Mouse (Mus musculus): ENCODE data around the gene Dclre1a.

Gene Dclre1a

GRCm38 (mm10) chr19:56565358-56565757, 17.3 kb upstream of the Dclre1a start:
- H3K36me3 ChIP-seq (ENCODE audit: insufficient read depth, low read length), result peaks cover 22% of the 10 kb centered on the region
- TF ChIP-seq CTCF (conservative IDR thresholded peaks at IDR 0.05; ENCODE audit: low read length), result no peak
- TF ChIP-seq POU5F1 (IDR thresholded peaks at IDR 0.05; ENCODE audit: borderline replicate concordance, low read length), result no peak
- TF ChIP-seq NANOG (IDR thresholded peaks at IDR 0.05; ENCODE audit: borderline replicate concordance, low read length), result no peak
- H3K9me3 ChIP-seq (ENCODE audit: low read length), result no peaks in the 10 kb centered on the region
- H3K4me3 ChIP-seq (replicated peaks; ENCODE audit: low read length), result no peak overlapping the region
- H3K4me1 ChIP-seq (replicated peaks; ENCODE audit: low read depth, low read length), result peaks cover 13% of the 10 kb centered on the region
- no peaks in the 10 kb centered on the region for H3K27me3 ChIP-seq (ENCODE audit: insufficient read depth, low read length)

GRCm38 (mm10) chr19:56563469-56563868, 15.4 kb upstream of the Dclre1a start:
- Histone ChIP-seq H3K9me3 (ENCODE audit: low read length) (no peaks in the 10 kb centered on the region), H3K36me3 (ENCODE audit: insufficient read depth, low read length) (peaks cover 24% of the 10 kb centered on the region), H3K4me3 (replicated peaks; ENCODE audit: low read length) (no peak overlapping the region), H3K27me3 (ENCODE audit: insufficient read depth, low read length) (no peaks in the 10 kb centered on the region), H3K4me1 (replicated peaks; ENCODE audit: low read depth, low read length) (peaks cover 22% of the 10 kb centered on the region)
- no peak for TF ChIP-seq CTCF (conservative IDR thresholded peaks at IDR 0.05; ENCODE audit: low read length)
- no peak for TF ChIP-seq NANOG (IDR thresholded peaks at IDR 0.05; ENCODE audit: borderline replicate concordance, low read length)
- no peak for TF ChIP-seq POU5F1 (IDR thresholded peaks at IDR 0.05; ENCODE audit: borderline replicate concordance, low read length)

GRCm38 (mm10) chr19:56562433-56563138, 14.6 kb upstream of the Dclre1a start:
- Histone ChIP-seq H3K36me3 (ENCODE audit: insufficient read depth, low read length) (peaks cover 29% of the 10 kb centered on the region), H3K9me3 (ENCODE audit: low read length) (no peaks in the 10 kb centered on the region), H3K27me3 (ENCODE audit: insufficient read depth, low read length) (no peaks in the 10 kb centered on the region), H3K4me1 (replicated peaks; ENCODE audit: low read depth, low read length) (peaks cover 22% of the 10 kb centered on the region), H3K4me3 (replicated peaks; ENCODE audit: low read length) (no peak overlapping the region)
- no peak for TF ChIP-seq CTCF (conservative IDR thresholded peaks at IDR 0.05; ENCODE audit: low read length)
- TF ChIP-seq POU5F1 (IDR thresholded peaks at IDR 0.05; ENCODE audit: borderline replicate concordance, low read length), result no peak
- TF ChIP-seq NANOG (IDR thresholded peaks at IDR 0.05; ENCODE audit: borderline replicate concordance, low read length), result no peak

DNA sequence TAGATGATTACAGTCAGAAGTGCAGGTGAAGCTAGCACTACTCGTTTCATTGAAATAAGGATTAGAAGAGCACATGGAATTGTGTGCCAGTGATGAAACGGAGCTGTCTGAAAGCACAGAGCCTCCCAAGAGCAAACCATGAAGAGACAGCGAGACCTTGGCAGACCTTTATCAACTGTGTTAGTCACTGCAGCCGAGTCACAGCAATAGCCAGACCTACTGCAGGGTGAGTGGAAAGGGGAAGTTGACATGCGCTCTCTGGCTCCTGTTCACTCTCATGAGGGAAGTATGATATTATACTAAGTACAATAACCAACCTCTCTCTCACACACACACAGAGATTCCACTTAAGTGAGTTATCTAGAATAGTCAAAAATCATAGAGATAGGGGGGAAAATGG, 8.0 kb upstream of the Dclre1a start:
- Histone ChIP-seq H3K4me1 (replicated peaks; ENCODE audit: low read depth, low read length) (peaks cover 11% of the 10 kb centered on the region), H3K27me3 (ENCODE audit: insufficient read depth, low read length) (no peaks in the 10 kb centered on the region), H3K36me3 (ENCODE audit: insufficient read depth, low read length) (peaks cover 66% of the 10 kb centered on the region), H3K4me3 (replicated peaks; ENCODE audit: low read length) (no peak overlapping the region), H3K9me3 (ENCODE audit: low read length) (no peaks in the 10 kb centered on the region)
- TF ChIP-seq CTCF (conservative IDR thresholded peaks at IDR 0.05; ENCODE audit: low read length) (no peak), POU5F1 (IDR thresholded peaks at IDR 0.05; ENCODE audit: borderline replicate concordance, low read length) (no peak), NANOG (IDR thresholded peaks at IDR 0.05; ENCODE audit: borderline replicate concordance, low read length) (no peak)

DNA sequence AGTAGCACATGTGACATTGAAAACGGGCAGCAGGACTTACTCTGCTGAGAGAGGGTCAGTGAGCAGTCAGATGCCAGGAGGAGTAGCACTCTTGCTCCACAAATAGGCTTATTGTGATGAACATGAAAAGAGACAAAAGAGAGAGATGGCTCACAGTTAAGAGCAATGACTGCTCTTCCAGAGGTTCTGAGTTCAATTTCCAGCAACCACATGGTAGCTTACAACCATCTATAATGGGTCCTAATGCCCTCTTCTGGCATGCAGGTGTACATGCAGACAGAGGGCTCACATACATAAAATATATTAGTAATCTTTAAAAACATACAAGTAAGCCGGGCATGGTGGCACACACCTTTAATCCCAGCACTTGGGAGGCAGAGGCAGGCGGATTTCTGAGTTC, 5.2 kb upstream of the Dclre1a start:
- H3K4me1 ChIP-seq (replicated peaks; ENCODE audit: low read depth, low read length), result peaks cover 12% of the 10 kb centered on the region
- no peaks in the 10 kb centered on the region for H3K9me3 ChIP-seq (ENCODE audit: low read length)
- H3K36me3 ChIP-seq (ENCODE audit: insufficient read depth, low read length), result peaks cover 59% of the 10 kb centered on the region
- no peak overlapping the region for H3K4me3 ChIP-seq (replicated peaks; ENCODE audit: low read length)
- H3K27me3 ChIP-seq (ENCODE audit: insufficient read depth, low read length), result no peaks in the 10 kb centered on the region
- peak; percentile 60; the same call in 1 of the 2 replicates for TF ChIP-seq NANOG (IDR thresholded peaks at IDR 0.05; ENCODE audit: borderline replicate concordance, low read length)
- no peak for TF ChIP-seq POU5F1 (IDR thresholded peaks at IDR 0.05; ENCODE audit: borderline replicate concordance, low read length)
- no peak for TF ChIP-seq CTCF (conservative IDR thresholded peaks at IDR 0.05; ENCODE audit: low read length)

GRCm38 (mm10) chr19:56549033-56549680, 1.1 kb upstream of the Dclre1a start:
- no peaks in the 10 kb centered on the region for H3K27me3 ChIP-seq (ENCODE audit: insufficient read depth, low read length)
- peaks cover 32% of the 10 kb centered on the region for H3K4me1 ChIP-seq (replicated peaks; ENCODE audit: low read depth, low read length)
- peaks cover 44% of the 10 kb centered on the region for H3K36me3 ChIP-seq (ENCODE audit: insufficient read depth, low read length)
- no peaks in the 10 kb centered on the region for H3K9me3 ChIP-seq (ENCODE audit: low read length)
- H3K4me3 ChIP-seq (replicated peaks; ENCODE audit: low read length), result peak overlapping the region; percentile 91
- TF ChIP-seq POU5F1 (IDR thresholded peaks at IDR 0.05; ENCODE audit: borderline replicate concordance, low read length) (no peak), NANOG (IDR thresholded peaks at IDR 0.05; ENCODE audit: borderline replicate concordance, low read length) (no peak), CTCF (conservative IDR thresholded peaks at IDR 0.05; ENCODE audit: low read length) (no peak)

DNA sequence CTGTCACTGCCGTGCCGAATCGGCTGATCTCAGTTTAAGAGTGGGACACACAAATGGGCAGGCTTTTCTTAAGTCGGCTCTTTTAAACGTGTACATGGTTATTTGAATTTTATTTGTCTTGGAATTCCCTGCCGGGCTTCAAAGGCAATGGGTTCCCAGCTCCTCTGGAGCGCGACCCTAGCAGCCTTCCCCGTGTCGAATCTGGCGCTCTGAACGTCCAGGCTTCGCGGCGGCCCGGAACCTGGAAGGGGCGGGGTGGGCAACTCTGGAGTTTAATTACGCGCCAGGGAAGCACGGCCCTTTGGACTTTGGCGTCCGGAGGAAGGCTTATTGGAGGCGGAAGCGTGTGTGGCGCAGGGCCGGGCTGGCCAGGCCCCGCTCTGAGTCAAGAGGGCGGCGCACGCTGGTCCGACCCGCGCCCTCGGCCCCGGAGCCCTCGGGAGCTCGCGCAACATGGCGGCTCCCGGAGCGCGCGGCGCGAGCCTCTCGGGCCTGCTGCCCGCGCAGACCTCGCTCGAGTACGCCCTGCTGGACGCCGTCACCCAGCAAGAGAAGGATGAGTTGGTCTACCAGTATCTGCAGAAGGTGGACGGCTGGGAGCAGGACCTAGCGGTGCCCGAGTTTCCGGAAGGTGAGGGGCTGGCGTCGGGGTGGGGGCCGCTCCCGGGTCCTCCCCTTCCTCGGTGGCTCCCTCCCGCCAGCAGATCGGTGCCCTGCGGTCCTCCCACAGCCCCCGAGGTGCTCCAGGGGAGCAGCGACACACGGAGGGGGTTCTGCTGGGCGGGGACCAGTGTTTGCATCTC, 409 bp upstream of the Dclre1a start, which contains the start of gene Nhlrc2:
Nhlrc2 (plus strand) TSS at position 32 of the 803 bp plus-strand sequence.
- Histone ChIP-seq H3K27me3 (ENCODE audit: insufficient read depth, low read length) (no peaks in the 10 kb centered on the region), H3K9me3 (ENCODE audit: low read length) (no peaks in the 10 kb centered on the region)

GRCm38 (mm10) chr19:56546031-56546430, 2.0 kb downstream of the Dclre1a start:
- peaks cover 32% of the 10 kb centered on the region for H3K4me1 ChIP-seq (replicated peaks; ENCODE audit: low read depth, low read length)
- no peak overlapping the region for H3K4me3 ChIP-seq (replicated peaks; ENCODE audit: low read length)
- no peaks in the 10 kb centered on the region for H3K27me3 ChIP-seq (ENCODE audit: insufficient read depth, low read length)
- no peaks in the 10 kb centered on the region for H3K9me3 ChIP-seq (ENCODE audit: low read length)
- peaks cover 40% of the 10 kb centered on the region for H3K36me3 ChIP-seq (ENCODE audit: insufficient read depth, low read length)
- TF ChIP-seq NANOG (IDR thresholded peaks at IDR 0.05; ENCODE audit: borderline replicate concordance, low read length), result no peak
- no peak for TF ChIP-seq POU5F1 (IDR thresholded peaks at IDR 0.05; ENCODE audit: borderline replicate concordance, low read length)
- TF ChIP-seq CTCF (conservative IDR thresholded peaks at IDR 0.05; ENCODE audit: low read length), result no peak

More for the DNA sequence above, 409 bp upstream of the Dclre1a start, which contains the start of gene Nhlrc2:
- H3K4me3 ChIP-seq (replicated peaks; ENCODE audit: low read length), result peak within 1 kb of the TSS; percentile 91
- TF ChIP-seq POU5F1 (IDR thresholded peaks at IDR 0.05; ENCODE audit: borderline replicate concordance, low read length) (no peak), NANOG (IDR thresholded peaks at IDR 0.05; ENCODE audit: borderline replicate concordance, low read length) (no peak), CTCF (conservative IDR thresholded peaks at IDR 0.05; ENCODE audit: low read length) (no peak)
- H3K4me1 ChIP-seq (replicated peaks; ENCODE audit: low read depth, low read length), result peaks cover 32% of the 10 kb centered on the region
- peaks cover 49% of the 10 kb centered on the region for H3K36me3 ChIP-seq (ENCODE audit: insufficient read depth, low read length)
